ENCODE assay signal across 8 mouse cellular contexts in genomic region chrX:142682990-142683389, GRCm38 (mm10). TPM values are rescaled to one million over a fixed set of nuclear protein-coding genes. Genes with fewer than 3 reads are reported as not detected.
DNase-seq lines count a peak whose midpoint lies in the region; ATAC-seq and TF ChIP-seq lines count a peak whose summit lies in the region.

No protein-coding gene starts in this region.

- H3K36me3 ChIP-seq in forebrain, postnatal 0 days (ENCODE audit: insufficient read depth): no peaks in the 10 kb centered on the region
- H3K36me3 ChIP-seq in neural tube, embryonic 15.5 days: no peaks in the 10 kb centered on the region

- intact Hi-C loops in left cerebral cortex, adult 2 months (cut with DNase I): loop anchor here (5.0 to 10.0 kb wide), 3 partner anchors 122 to 288 kb away; partner anchors contain the start of gene Acsl4

- no peak for ATAC-seq in forebrain, postnatal 0 days
- ATAC-seq in neural tube, embryonic 15.5 days (ENCODE audit: low FRiP score): no peak

- no peak overlapping the region for H3K9ac ChIP-seq in forebrain, postnatal 0 days
- no peak overlapping the region for H3K9ac ChIP-seq in neural tube, embryonic 15.5 days (replicated peaks)

- no peak for DNase-seq in left cerebral cortex, adult 2 months (ENCODE audit: extremely low spot score in 1 of 2, low spot score in 2 of 2)
- no peak for DNase-seq in left cerebral cortex, adult 11 months (ENCODE audit: low spot score)
- DNase-seq in forebrain, postnatal 0 days: no peak
- peak; percentile 44 for DNase-seq in kidney, adult 11 months
- peak; percentile 62 to 71 for DNase-seq in lung, adult 18-20 months
- DNase-seq in yolk sac, embryonic 10.5 days (ENCODE audit: low spot score): no peak
- no peak for DNase-seq in gastrocnemius, postnatal 4 days (ENCODE audit: low spot score in 2 of 2)

- peak overlapping the region; percentile 53; the same call in 1 of the 2 replicates for H3K4me3 ChIP-seq in left cerebral cortex, adult 2 months
- peak overlapping the region; percentile 58; the same call in 1 of the 2 replicates for H3K4me3 ChIP-seq in forebrain, postnatal 0 days (ENCODE audit: low read depth, low read length)
- H3K4me3 ChIP-seq in neural tube, embryonic 15.5 days (replicated peaks): peak overlapping the region; percentile 56

- no peaks in the 10 kb centered on the region for H3K9me3 ChIP-seq in forebrain, postnatal 0 days (ENCODE audit: low read length)
- no peaks in the 10 kb centered on the region for H3K9me3 ChIP-seq in neural tube, embryonic 15.5 days (replicated peaks)

- H3K27ac ChIP-seq in left cerebral cortex, adult 2 months: no peak overlapping the region
- H3K27ac ChIP-seq in forebrain, postnatal 0 days (ENCODE audit: low read depth, low read length): no peak overlapping the region
- no peak overlapping the region for H3K27ac ChIP-seq in neural tube, embryonic 15.5 days (replicated peaks)

- H3K4me2 ChIP-seq in forebrain, postnatal 0 days (ENCODE audit: low read depth): peak overlapping the region; percentile 61
- peak overlapping the region; percentile 63 for H3K4me2 ChIP-seq in neural tube, embryonic 15.5 days

- WGBS in forebrain, postnatal 0 days: 53% methylated on average over 5 of the region's 5 CpGs
- 50% methylated on average over 5 of the region's 5 CpGs for WGBS in neural tube, embryonic 15.5 days

- no peaks in the 10 kb centered on the region for H3K27me3 ChIP-seq in forebrain, postnatal 0 days (ENCODE audit: insufficient read depth, low read length)
- H3K27me3 ChIP-seq in neural tube, embryonic 15.5 days (replicated peaks): peaks cover 4% of the 10 kb centered on the region; the same call in 1 of the 2 replicates

- TF ChIP-seq CTCF in left cerebral cortex, adult 2 months (IDR thresholded peaks at IDR 0.05): no peak
- TF ChIP-seq CTCF in forebrain, postnatal 0 days (IDR thresholded peaks at IDR 0.05; ENCODE audit: low read depth): no peak

- no peaks in the 10 kb centered on the region for H3K4me1 ChIP-seq in forebrain, postnatal 0 days (ENCODE audit: insufficient read depth)
- peaks cover 32% of the 10 kb centered on the region for H3K4me1 ChIP-seq in neural tube, embryonic 15.5 days

RNA-seq across cellular contexts. Expression of gene Tmem164, which starts 1.8 kb away (rescaled TPM):
- total RNA-seq in left cerebral cortex, adult 2 months (2021): 10 to 100 TPM; 27.5 to 28.4 TPM
- total RNA-seq in forebrain, postnatal 0 days (2014; rRNA removed): 33.9 and 35.3 TPM in 2 replicates
- polyA plus RNA-seq in forebrain, postnatal 0 days (2015; fragmentation: Nextera tagmentation; extraction: Ambion mirVana): 14.9 and 17.2 TPM in 2 replicates
- polyA plus RNA-seq in neural tube, embryonic 15.5 days (2015; fragmentation: Nextera tagmentation; extraction: Ambion mirVana): 24.4 and 28.7 TPM in 2 replicates
- 10 to 100 TPM; 23.4 to 28.8 TPM for total RNA-seq in gastrocnemius, postnatal 4 days (2021)

Comparison
In these comparisons a context has a peak if more than half of its experiments do, and no peak if none do; other contexts are left out.
1. DNase-seq: peak in kidney, adult 11 months (single experiment) and lung, adult 18-20 months (2 of 2); none in left cerebral cortex, adult 2 months (0 of 2), left cerebral cortex, adult 11 months (single experiment), forebrain, postnatal 0 days (single experiment), yolk sac, embryonic 10.5 days (single experiment) and gastrocnemius, postnatal 4 days (0 of 2).
2. Peak in every context shown above with its lines, with median percentiles within 50 percentile points of each other: H3K4me3 ChIP-seq.